ENCODE assay signal across 14 mouse cellular contexts in the genomic region with DNA sequence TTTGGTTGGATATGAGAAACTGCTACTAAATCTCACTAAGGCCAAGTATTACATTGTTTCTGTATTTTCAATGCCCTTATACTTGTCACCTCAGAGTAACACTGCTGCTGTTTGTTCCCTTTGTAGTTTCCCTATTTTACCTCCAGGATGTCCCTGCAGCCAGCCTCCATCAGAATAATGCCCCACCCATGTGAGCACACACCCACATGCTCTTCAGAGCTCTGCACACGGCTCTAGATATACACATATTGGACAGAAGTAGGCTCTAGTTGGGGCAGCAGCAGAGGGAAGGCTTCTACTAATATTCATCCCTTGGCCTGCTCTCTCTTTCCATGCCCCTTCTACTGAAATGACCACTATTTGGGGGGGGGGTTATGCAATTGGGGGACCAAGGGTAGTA. TPM values are rescaled to one million over a fixed set of nuclear protein-coding genes. Genes with fewer than 3 reads are reported as not detected.
DNase-seq lines count a peak whose midpoint lies in the region; ATAC-seq and TF ChIP-seq lines count a peak whose summit lies in the region.
"Had no signal": no experiment of that assay in that cellular context is flagged by ENCODE, and none has a peak within 500 bp of the region (broad histone marks: within the 10 kb centered on the region; RNA-seq: fewer than 3 reads in every experiment).

No protein-coding gene starts in this region.

- 22% methylated on average over 1 of the region's 1 CpGs for WGBS in heart, adult 2 months
- 15% methylated on average over 1 of the region's 1 CpGs for WGBS in kidney, embryonic 14.5 days
- WGBS in forebrain, embryonic 12.5 days, result 83% methylated on average over 1 of the region's 1 CpGs

- no peaks in the 10 kb centered on the region for H3K9me3 ChIP-seq in kidney, embryonic 14.5 days (ENCODE audit: control insufficient read depth, low read length)
- no peaks in the 10 kb centered on the region for H3K9me3 ChIP-seq in CH12.LX (replicated peaks; ENCODE audit: low read length)
- H3K9me3 ChIP-seq in forebrain, embryonic 12.5 days, result no peaks in the 10 kb centered on the region

- in situ Hi-C loops in CH12.LX (cut with MboI; ENCODE audit: low pct_ligation_motif_present, low pct_unique_long_range_greater_than_20kb, low sequenced_read_pairs), result no loop called here

- dilution Hi-C loops in CH12.LX (cut with MboI; ENCODE audit: extremely low pct_ligation_motif_present, extremely low pct_unique_long_range_greater_than_20kb, low sequenced_read_pairs), result no loop called here

- TF ChIP-seq RAD21 in CH12.LX (IDR thresholded peaks at IDR 0.05; ENCODE audit: low read depth, low read length), result no peak

- H3K4me1 ChIP-seq in heart, adult 2 months (ENCODE audit: control insufficient read depth, insufficient read depth, low read length), result peaks cover 10% of the 10 kb centered on the region
- H3K4me1 ChIP-seq in kidney, embryonic 14.5 days (ENCODE audit: control insufficient read depth, insufficient read depth, low read length), result peaks cover 31% of the 10 kb centered on the region
- peaks cover 5 to 7% of the 10 kb centered on the region in 2 experiments; a peak in 2 of 4 replicates for H3K4me1 ChIP-seq in CH12.LX (ENCODE audit: control insufficient read depth in 1 of 2, insufficient read depth in 2 of 2)
- H3K4me1 ChIP-seq in embryonic fibroblast, embryonic 13.5 days (ENCODE audit: control insufficient read depth, insufficient read depth, low read length), result peaks cover 6% of the 10 kb centered on the region
- H3K4me1 ChIP-seq in forebrain, embryonic 12.5 days, result peaks cover 30% of the 10 kb centered on the region

- no peak overlapping the region for H3K9ac ChIP-seq in heart, adult 2 months (ENCODE audit: low read depth, low read length)
- H3K9ac ChIP-seq in kidney, embryonic 14.5 days (ENCODE audit: low read depth, low read length), result no peak overlapping the region
- H3K9ac ChIP-seq in CH12.LX (ENCODE audit: insufficient read depth, low read depth), result no peak overlapping the region
- no peak overlapping the region for H3K9ac ChIP-seq in forebrain, embryonic 12.5 days

- no peak for TF ChIP-seq EP300 in heart, adult 2 months (IDR thresholded peaks at IDR 0.05; ENCODE audit: insufficient read depth, low read depth, low read length)
- TF ChIP-seq EP300 in CH12.LX (IDR thresholded peaks at IDR 0.05; ENCODE audit: low read length), result no peak

- H3K36me3 ChIP-seq in heart, adult 2 months (ENCODE audit: control insufficient read depth, insufficient read depth, low read length), result peaks cover 2% of the 10 kb centered on the region
- peaks cover 31% of the 10 kb centered on the region; the same call in 1 of the 2 replicates for H3K36me3 ChIP-seq in kidney, embryonic 14.5 days (ENCODE audit: control insufficient read depth, insufficient read depth, low read length)
- no peaks in the 10 kb centered on the region for H3K36me3 ChIP-seq in CH12.LX (replicated peaks in 1 of 2; ENCODE audit: control insufficient read depth in 1 of 2, insufficient read depth in 1 of 2, low read length in 1 of 2)
- H3K36me3 ChIP-seq in forebrain, embryonic 12.5 days (replicated peaks), result peaks cover 14% of the 10 kb centered on the region

- peak overlapping the region; percentile 7; the same call in 1 of the 2 replicates for H3K27ac ChIP-seq in heart, adult 2 months
- H3K27ac ChIP-seq in kidney, embryonic 14.5 days (ENCODE audit: low read depth, low read length), result no peak overlapping the region
- no peak overlapping the region for H3K27ac ChIP-seq in CH12.LX (ENCODE audit: insufficient read depth, low read depth)
- H3K27ac ChIP-seq in embryonic fibroblast, embryonic 13.5 days (ENCODE audit: insufficient read depth, low read length), result peak overlapping the region; percentile 60
- H3K27ac ChIP-seq in forebrain, embryonic 12.5 days, result no peak overlapping the region

- ATAC-seq in kidney, embryonic 14.5 days (ENCODE audit: low FRiP score, low TSS enrichment), result no peak
- ATAC-seq in forebrain, embryonic 12.5 days (ENCODE audit: low FRiP score), result no peak

- DNase-seq in heart, adult 2 months, result no peak
- no peak for DNase-seq in heart, postnatal 25 days (ENCODE audit: low spot score)
- DNase-seq in kidney, postnatal 25 days, result no peak
- DNase-seq in CH12.LX (ENCODE audit: extremely low read depth), result peak; percentile 22
- DNase-seq in gastrocnemius, postnatal 10 days, result no peak
- DNase-seq: adrenal gland, postnatal 14 days; B cell, adult 2 months; cerebellum, adult 11 months; liver; right cerebral cortex, adult 18-20 months; thymus, postnatal 36 days had no signal

- no peak overlapping the region for H3K4me3 ChIP-seq in heart, adult 2 months
- H3K4me3 ChIP-seq in kidney, embryonic 14.5 days (ENCODE audit: low read length), result no peak overlapping the region
- H3K4me3 ChIP-seq in CH12.LX (replicated peaks in 1 of 3; ENCODE audit: low read depth in 2 of 3, low read length in 2 of 3, poor library complexity in 1 of 3), result no peak overlapping the region
- H3K4me3 ChIP-seq in embryonic fibroblast, embryonic 13.5 days (ENCODE audit: insufficient read depth, low read length), result peak overlapping the region; percentile 22
- no peak overlapping the region for H3K4me3 ChIP-seq in forebrain, embryonic 12.5 days (replicated peaks)

- H3K4me2 ChIP-seq in kidney, embryonic 14.5 days (replicated peaks; ENCODE audit: low read depth, low read length), result peak overlapping the region; percentile 27; the same call in 1 of the 2 replicates
- H3K4me2 ChIP-seq in CH12.LX (ENCODE audit: insufficient read depth, low read depth, poor library complexity, severe bottlenecking), result no peak overlapping the region
- H3K4me2 ChIP-seq in forebrain, embryonic 12.5 days, result no peak overlapping the region

- TF ChIP-seq CTCF in heart, adult 2 months (IDR thresholded peaks at IDR 0.05), result no peak
- TF ChIP-seq CTCF in CH12.LX (conservative IDR thresholded peaks at IDR 0.05 in 1 of 2, IDR thresholded peaks at IDR 0.05 in 1 of 2; ENCODE audit: low read depth in 2 of 2, low read length in 2 of 2), result no peak
- no peak for TF ChIP-seq CTCF in embryonic fibroblast, embryonic 13.5 days (IDR thresholded peaks at IDR 0.05; ENCODE audit: borderline replicate concordance, insufficient read depth, low read length)

- H3K79me2 ChIP-seq in heart, adult 2 months (replicated peaks; ENCODE audit: control insufficient read depth, insufficient read depth, low read length), result peaks cover 2% of the 10 kb centered on the region
- H3K79me2 ChIP-seq in CH12.LX (replicated peaks; ENCODE audit: control insufficient read depth, extremely low read depth, insufficient read depth, poor library complexity, severe bottlenecking), result no peaks in the 10 kb centered on the region

- intact Hi-C loops in heart, adult 2 months (cut with DNase I), result no loop called here
- intact Hi-C loops in heart, postnatal 25 days (cut with DNase I), result no loop called here

- TF ChIP-seq POLR2A in heart, adult 2 months (IDR thresholded peaks at IDR 0.05; ENCODE audit: insufficient read depth, low read depth, low read length), result no peak
- TF ChIP-seq POLR2A in CH12.LX (IDR thresholded peaks at IDR 0.05; ENCODE audit: low read depth, low read length), result no peak
- no peak for TF ChIP-seq POLR2A in embryonic fibroblast, embryonic 13.5 days (IDR thresholded peaks at IDR 0.05; ENCODE audit: low read depth, low read length)

- H3K27me3 ChIP-seq in heart, adult 2 months (ENCODE audit: control insufficient read depth, insufficient read depth, low read length), result 0 out of 2 replicates have a peak, but pooled peaks cover 1% of the 10 kb centered on the region
- H3K27me3 ChIP-seq in kidney, embryonic 14.5 days (ENCODE audit: control insufficient read depth, insufficient read depth, low read length), result no peaks in the 10 kb centered on the region
- H3K27me3 ChIP-seq in CH12.LX (replicated peaks), result no peaks in the 10 kb centered on the region
- H3K27me3 ChIP-seq in forebrain, embryonic 12.5 days, result no peaks in the 10 kb centered on the region

TF ChIP-seq in CH12.LX, 34 proteins besides CTCF, POLR2A, EP300 and RAD21:
- TF ChIP-seq MAZ (IDR thresholded peaks at IDR 0.05; ENCODE audit: low read depth, low read length) (no peak), TCF12 (IDR thresholded peaks at IDR 0.05; ENCODE audit: low read depth, low read length) (no peak), ZNF384 (IDR thresholded peaks at IDR 0.05; ENCODE audit: low read depth, low read length) (no peak), USF2 (conservative IDR thresholded peaks at IDR 0.05; ENCODE audit: low read depth, low read length) (no peak), SMC3 (IDR thresholded peaks at IDR 0.05; ENCODE audit: low read depth, low read length) (no peak), JUND (conservative IDR thresholded peaks at IDR 0.05; ENCODE audit: low read depth, low read length) (no peak), NRF1 (IDR thresholded peaks at IDR 0.05; ENCODE audit: low read depth, low read length) (no peak), POLR2AphosphoS2 (IDR thresholded peaks at IDR 0.05; ENCODE audit: low read depth, low read length) (no peak), BHLHE40 (IDR thresholded peaks at IDR 0.05; ENCODE audit: low read depth, low read length) (no peak), TBP (conservative IDR thresholded peaks at IDR 0.05; ENCODE audit: low read depth, low read length) (no peak), UBTF (IDR thresholded peaks at IDR 0.05; ENCODE audit: low read depth, low read length) (no peak)

RNA-seq across cellular contexts. Expression of a gene that starts 3.7 kb away (rescaled TPM):
- 10 to 100 TPM; 43.6 to 57.6 TPM for total RNA-seq in heart, adult 2 months (2021)
- polyA plus RNA-seq in heart, adult 2 months (2012; rRNA removed), result 39.7 and 68.4 TPM in 2 replicates
- total RNA-seq in heart, postnatal 25 days (2021), result 100 to 1,000 TPM; 107 to 122 TPM
- 522 and 589 TPM in 2 replicates for polyA plus RNA-seq in kidney, embryonic 14.5 days (2014; fragmentation: Nextera tagmentation; extraction: Ambion mirVana)
- total RNA-seq in CH12.LX (2012; rRNA removed) (0.29 and 0.34 TPM in 2 replicates), CH12.LX (2014; rRNA removed) (0.59 and 1.2 TPM in 2 replicates)
- polyA plus RNA-seq in CH12.LX (2012; ENCODE audit: insufficient read length, low read depth), result 0.80 and 0.87 TPM in 2 replicates
- polyA plus RNA-seq in embryonic fibroblast, embryonic 13.5 days (2011; ENCODE audit: insufficient read length, low read depth, missing spikeins), result 1,166 and 1,394 TPM in 2 replicates
- total RNA-seq in gastrocnemius, postnatal 10 days (2021), result 100 to 1,000 TPM; 329 to 424 TPM
- 146 and 173 TPM in 2 replicates for polyA plus RNA-seq in forebrain, embryonic 12.5 days (2016; fragmentation: Nextera tagmentation; extraction: Ambion mirVana)

Comparison
In these comparisons a context has a peak if more than half of its experiments do, and no peak if none do; other contexts are left out.
1. H3K27ac ChIP-seq: peak in heart, adult 2 months (single experiment) and embryonic fibroblast, embryonic 13.5 days (single experiment); none in kidney, embryonic 14.5 days (single experiment), CH12.LX (single experiment) and forebrain, embryonic 12.5 days (single experiment).
2. RNA of a gene that starts 3.7 kb away (polyA plus RNA-seq): 1,166 to 1,394 TPM in embryonic fibroblast, embryonic 13.5 days, 522 to 589 TPM in kidney, embryonic 14.5 days, 146 to 173 TPM in forebrain, embryonic 12.5 days and 39.7 to 68.4 TPM in heart, adult 2 months; 0.80 to 0.87 TPM in CH12.LX; every median in the first group is over 10 times any median in the second.